Mouse (Mus musculus) A20 (cell line): ENCODE results near the gene Prkcb.
A peak's percentile ranks its signal among the peaks of the same experiment; 100 is the strongest.

Experiments
- DNase-seq: peaks from one replicate; pipeline ENCODE4 v3.0.0-alpha.2; 2011; ENCODE audit warnings: low read depth, low spot score

Prkcb gene

DNA sequence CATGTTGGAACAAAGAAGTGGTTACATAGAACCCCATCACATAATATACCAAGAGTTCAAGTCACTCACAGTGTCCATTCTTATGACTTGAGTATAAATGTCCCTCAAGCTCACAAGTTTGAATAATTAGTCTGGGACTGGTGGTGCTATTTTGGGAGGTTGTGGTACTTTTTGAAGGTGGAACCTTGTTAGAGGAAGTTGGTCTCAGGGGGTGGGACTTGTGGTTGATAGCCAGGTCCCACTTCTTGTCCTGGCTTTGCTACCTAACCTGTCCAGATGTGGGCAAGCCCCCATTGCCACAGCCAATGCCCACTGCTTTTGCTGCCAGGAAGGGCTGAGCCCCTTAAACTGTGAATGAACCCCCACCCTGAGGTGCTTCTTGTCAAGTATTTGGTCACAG, 28.9 kb downstream of the Prkcb start:
- DNase-seq: peak; percentile 83

DNA sequence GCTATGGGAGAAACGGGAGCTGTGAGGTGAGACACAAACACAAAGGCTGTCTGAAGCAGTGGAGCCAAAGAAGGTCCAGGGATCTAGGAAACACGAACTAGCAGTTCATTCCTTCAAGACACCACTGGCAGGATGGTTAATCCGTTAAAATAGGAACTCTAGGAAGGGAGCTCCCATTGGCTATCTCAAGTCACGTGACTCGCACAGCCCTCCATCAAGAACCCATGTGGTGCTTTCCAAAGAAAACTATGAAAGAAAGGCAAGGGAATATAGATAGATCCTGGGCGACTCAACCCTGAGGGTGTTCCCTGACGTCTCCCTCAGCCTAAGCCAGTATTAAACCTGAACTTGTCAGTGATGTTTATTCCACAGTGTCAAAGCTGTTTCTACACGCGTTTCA, 31.0 kb downstream of the Prkcb start:
- DNase-seq: no peak

DNA sequence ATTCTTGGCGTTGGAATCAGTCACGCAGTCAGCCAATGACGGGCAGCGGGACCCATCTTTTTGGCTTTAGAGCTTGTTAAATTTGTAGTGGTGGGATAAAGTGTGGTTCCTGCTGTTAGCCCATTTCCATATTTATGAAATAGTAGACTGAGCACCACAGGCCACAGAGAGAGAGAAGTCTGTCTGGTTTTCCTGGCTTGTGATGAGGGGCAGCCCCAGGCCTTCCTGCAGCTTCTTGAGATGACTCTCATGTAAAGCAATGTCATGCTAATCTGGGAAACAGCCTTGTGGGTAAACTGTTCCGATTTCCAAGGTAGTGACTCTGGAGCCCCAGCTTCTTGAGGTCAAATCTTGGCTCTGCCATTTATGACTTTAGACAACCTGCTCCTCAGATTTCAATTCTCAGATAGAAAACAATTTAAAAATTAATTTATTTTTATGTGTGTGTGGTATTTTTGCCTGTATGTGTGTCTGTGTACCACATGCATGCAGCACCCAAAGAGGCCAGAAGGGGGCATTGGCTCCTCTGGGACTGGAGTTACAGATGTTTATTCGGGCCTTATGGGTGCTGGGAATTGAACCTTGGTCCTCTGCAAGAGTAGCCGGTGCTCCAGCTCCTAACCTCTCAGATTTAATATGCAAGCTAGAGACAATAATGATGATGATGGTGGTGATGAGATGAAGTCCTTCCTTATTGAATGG, 32.4 kb downstream of the Prkcb start:
- no peak for DNase-seq

DNA sequence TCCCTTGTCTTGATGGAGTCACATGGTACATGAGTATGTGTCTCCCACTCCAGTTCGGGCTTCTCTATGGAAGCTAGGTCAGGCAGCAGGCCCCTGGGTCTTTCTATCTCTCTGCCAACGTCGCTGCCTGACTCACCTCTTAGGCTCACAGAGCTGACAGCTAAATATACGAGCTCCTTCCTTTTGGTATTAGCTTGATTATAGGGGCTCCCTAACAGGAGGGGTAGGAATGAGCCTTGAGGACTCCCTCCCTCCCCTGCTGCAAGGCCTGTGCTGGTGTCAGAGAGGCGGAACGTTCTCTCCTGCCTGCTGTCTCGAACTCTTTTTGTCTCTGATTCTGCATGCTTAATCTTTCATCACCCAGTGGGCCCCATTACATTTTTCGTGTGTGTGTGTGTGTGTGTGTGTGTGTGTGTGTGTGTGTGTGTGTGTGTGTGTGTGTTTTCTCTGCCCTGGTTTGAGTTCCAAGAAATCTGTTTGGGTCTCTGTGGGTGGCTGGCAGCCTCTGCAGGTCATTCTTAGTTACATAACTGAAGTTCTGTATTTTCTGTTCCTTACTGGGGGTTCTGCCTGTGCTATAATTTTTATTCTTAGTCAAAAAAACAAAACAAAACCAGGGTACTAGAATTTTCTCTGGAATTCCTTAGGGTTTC, 33.6 kb downstream of the Prkcb start:
- DNase-seq: no peak

DNA sequence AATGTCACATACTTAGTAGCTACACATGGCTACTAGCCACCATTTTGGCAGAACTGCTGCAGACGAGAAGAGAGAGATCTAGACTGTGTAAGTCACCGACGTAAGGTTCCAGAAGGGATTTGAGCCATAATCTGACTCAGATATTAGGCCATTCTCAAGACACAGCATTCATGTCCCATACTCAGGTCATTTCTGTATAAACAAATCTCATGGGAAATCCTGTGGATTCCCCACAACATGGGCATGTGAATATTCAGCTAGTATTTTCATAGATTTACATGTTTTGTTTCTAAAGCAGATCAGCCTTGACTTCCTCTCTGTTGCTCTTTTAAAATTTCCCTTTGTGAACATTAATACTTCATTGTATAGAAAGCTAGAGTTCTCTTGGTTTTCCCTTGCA, 39.4 kb downstream of the Prkcb start:
- no peak for DNase-seq

DNA sequence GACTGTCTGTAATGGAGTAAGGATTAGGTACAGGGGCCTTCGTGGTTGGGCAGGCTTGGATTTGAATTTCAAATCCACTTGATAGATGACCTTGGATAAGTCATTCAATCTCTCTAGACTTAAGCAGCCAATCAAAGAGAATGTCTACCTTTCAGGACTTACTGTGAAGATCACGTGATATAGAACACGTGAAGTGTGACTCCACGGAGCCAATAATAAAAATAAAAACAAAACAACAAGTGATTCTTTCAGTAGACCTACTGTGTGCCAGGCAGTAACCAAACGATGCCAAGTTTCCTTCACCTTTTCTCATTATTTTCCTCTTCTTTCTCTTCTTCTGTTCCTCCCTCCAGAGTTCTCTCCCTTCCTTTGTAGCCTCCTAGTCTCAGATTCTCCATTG, 39.9 kb downstream of the Prkcb start:
- DNase-seq: no peak

DNA sequence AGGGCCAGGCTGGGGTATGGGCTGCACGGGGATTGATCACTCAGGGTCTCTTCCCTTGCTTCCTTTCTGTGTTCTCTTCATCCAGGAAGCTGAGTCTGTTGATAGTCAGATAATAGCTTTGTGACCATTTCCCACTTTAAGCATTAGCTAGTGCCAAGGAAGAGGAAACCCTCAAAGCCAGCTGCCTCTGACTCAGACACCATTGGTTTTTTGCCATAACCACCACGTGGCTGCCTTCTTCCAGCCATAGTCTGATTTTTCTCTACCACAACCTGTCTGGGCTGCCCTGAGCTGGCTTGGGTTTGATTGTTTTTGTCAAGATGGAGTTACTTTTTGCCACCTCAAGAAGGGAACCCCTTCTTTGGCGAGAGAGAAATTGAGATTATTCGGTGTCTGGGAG, 41.0 kb downstream of the Prkcb start:
- DNase-seq: no peak

DNA sequence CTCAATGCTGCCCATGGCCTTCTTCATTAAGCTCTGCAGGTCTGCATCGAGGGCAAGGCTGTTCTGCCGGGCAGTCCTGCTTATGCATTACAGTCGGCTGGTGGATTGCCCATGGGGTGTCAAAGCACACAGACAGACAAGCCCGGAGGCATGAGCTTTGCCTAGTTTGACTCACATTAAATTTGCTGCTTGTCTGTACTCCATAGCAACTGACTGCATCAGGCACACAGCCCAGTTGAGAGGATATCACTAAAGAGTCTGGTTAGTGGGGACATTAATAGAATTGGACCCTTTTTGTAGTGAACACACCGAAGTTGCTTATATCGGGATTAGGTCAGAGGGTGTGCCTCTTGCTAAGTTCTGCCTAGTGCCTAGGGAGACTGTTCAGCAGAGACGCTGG, 45.1 kb downstream of the Prkcb start:
- DNase-seq: no peak

DNA sequence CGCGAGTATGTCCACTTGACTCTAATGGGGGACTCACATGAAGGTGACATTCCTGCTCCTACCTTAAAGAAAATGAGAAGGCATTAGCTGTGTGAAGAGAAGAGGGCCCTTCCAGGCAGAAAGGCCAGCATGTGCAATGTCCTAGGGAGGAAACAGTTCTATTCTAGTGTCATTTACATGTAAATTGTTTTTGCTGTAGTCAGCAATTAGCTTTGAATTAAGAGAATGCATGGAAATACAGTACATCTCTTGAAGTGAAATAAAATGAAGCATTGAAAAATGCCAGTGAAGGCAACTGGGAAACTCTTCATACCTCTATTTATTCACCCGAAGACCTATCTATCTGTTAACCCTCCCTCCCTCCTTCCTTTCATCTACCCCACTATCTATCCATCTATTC, 48.8 kb downstream of the Prkcb start:
- no peak for DNase-seq

DNA sequence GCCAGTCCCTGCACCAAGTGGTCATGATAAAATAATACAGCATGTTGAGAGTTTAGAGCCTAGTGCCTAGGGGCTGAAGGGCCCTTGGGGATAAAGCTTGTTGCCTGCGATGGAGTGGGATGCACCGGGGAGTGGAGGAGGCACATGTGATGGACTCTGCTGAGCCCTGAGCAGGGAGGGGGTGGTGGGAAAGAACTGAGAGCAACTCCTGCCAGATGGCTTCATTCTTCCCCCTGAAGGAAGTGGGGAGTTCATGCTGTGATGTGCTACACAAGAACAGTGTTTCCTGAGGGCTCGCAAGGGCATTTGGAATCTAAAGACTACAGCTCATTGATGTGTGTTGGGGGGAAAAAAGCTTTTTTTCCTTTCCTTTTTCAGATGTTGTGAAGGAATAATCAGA, 49.5 kb downstream of the Prkcb start:
- no peak for DNase-seq

DNA sequence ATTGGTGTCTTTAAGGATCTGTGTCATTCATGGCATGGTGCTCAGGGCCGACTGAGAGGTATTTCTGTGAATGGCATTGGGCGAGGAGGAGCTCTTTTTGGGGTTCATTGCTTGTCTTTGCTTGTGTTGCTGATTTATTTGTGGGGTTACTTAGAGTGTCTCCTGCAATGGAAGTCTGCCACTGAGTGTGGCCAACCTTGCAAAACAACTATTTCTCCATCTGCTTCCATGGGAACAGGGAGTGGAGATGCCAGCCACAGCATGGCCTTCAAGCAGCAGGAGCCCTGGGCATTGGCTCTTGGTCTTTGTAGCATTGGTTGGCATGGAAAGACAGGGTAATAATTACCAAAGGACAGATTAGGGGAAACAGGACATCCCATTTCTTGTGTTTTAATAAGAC, 50.9 kb downstream of the Prkcb start:
- no peak for DNase-seq

DNA sequence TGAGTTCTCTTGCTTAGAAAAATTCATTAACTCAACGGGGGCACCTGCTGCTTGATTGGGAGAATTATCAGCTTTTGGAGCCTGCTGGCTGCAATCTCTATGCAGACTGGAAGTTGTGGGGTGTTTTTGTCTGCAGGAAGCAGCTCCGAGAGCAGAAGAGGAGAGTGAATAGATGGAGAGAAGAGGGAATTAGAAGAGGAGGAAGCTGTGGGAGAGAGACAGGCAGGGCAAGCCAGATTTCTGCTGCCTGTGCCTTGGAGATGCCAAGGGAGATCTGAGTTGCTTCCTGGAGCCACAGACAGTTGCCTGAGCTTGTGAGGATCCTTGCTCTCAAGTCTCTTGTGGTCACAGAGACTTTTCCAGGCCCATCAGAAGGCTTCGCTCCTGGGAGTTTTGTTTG, 53.3 kb downstream of the Prkcb start:
- DNase-seq: no peak

DNA sequence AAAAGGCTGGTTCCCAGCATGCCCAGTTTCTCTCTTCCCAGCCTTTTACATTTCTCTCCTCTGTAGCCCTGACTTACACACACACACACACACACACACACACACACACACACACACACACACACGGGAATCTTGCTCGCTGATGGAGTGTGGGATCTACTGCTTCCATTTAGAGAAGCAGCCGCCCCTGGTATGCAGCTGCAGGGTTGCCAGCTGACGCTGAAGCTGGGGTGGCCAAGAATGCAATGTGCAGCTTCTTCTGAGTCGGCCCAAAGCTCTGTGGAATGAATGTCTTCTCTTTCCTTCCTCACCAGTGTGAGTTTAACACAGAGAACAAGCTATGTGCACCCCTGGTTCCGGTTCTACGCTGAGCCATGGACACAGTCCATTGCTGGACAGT, 56.1 kb downstream of the Prkcb start:
- peak; percentile 70 for DNase-seq

DNA sequence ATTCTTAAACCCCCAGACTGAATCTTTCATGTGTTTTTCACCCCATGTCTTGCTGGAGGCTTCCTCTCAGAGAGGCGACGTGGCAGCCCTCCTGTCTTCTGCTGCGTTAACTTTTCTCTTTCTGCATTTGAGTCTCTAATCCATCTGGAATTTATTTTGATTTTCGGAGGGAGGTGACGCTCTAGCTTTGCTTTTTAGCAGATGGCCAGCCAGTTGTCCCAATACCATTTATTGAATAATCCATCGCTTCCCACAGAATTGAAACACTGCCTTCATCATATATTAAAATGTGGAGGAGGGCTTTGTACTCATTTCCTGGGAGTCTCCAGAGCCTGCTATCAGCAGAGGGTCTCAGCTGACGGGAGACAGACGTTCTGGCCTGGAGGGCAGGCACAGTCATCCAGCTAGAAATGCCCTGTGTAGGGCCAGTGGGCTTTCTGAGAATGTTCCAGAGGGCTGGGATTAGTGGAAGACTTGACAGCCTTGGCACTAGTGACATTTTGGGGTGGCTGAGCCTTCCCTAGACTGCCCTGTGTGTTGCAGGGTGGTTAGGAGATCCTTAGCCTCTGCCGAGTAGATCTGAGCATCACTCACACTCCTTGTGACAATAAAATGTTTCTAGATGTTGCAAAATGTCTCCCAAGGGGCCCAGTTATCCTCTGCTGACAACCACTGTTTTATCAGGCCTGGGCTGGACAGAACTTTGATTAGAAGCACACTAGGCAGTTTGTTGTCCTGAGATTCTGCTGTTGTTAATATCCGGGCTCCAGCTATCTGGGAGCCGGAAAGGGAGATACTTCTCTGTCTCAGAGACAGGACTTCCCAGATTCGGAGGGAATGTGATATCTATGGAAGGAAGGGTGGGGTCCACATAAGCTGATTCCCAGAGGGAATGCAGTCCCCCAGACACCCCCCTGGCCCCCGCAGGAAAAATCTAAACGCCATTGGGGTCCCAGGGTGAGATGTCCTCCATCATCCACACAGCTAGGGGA, 58.0 kb downstream of the Prkcb start:
- peak; percentile 53 for DNase-seq

DNA sequence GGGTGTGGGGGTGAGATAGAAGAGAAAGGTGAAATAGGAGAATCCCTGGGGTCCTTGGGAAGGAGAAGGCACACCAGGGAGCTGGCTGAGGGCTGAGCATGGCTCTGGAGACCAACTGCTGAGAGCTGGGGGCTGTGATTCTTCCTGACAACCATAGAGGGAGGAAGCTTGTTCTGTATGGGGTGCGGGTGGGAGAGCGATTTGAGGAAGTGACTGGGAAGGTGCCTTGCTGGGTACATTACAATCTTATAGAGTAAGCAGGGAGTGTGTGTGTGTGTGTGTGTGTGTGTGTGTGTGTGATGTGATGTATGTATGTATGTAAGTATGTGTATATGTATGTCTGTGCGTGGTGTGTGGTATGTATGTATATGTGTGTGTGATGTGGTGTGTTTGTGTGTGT, 58.9 kb downstream of the Prkcb start:
- DNase-seq: peak; percentile 79

DNA sequence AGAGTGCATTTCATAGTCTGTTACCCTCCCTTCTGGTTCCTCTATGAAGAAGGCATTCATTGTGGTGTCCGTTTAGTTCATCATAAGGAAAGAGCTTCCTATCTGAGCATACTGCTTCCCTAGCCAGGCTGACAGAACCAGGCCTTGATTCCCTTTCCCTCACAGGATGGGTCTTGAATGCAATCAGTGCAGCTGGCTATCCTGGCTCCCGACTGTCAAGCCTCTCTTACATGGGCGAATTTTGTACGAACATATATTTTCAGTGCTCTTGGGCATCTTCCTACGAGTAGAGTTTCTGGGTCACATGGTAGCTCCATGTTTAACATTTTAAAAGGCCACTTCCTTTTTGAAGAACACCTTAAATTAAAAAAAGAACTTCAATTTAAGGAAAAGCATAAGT, 61.4 kb downstream of the Prkcb start:
- peak; percentile 75 for DNase-seq

DNA sequence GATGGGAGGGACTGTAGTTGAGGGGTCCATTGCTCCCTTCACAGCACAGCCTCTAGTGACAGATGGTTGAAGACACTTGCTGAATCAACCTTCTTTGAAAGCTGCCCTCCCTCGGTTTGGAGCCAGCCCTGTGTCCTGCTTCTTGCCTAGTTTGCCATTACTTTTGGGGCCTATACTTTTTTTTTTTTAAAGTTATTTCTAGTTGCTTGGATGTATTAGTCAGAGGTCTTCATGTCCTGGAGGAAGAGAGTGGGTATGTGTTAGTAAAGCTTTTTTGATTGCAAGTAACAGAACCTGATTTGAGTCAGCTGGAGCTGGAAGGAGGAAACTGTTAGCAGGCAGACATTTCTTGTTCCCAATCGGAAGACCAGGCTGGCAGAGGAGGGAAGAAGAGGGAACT, 62.2 kb downstream of the Prkcb start:
- DNase-seq: peak; percentile 72

DNA sequence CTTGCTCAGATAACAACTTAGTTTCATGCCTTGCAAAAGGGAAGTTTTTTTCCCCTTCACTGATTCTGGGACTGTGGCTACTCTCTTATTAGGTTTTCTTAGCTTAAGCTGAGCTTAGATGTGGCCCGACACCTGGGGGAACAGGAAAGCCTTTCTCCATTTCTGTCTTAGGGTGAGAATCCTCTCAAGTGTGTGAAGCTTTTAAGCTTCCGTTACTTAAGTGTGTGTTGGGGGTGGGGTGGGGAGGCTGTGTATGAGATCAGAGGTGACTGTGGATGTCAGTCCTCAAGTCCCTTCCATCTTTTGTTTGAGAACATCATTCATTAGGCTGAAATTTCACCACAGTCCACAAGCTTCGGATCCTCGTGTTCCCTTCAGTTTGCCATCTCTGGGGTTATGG, 63.3 kb downstream of the Prkcb start:
- peak; percentile 92 for DNase-seq

DNA sequence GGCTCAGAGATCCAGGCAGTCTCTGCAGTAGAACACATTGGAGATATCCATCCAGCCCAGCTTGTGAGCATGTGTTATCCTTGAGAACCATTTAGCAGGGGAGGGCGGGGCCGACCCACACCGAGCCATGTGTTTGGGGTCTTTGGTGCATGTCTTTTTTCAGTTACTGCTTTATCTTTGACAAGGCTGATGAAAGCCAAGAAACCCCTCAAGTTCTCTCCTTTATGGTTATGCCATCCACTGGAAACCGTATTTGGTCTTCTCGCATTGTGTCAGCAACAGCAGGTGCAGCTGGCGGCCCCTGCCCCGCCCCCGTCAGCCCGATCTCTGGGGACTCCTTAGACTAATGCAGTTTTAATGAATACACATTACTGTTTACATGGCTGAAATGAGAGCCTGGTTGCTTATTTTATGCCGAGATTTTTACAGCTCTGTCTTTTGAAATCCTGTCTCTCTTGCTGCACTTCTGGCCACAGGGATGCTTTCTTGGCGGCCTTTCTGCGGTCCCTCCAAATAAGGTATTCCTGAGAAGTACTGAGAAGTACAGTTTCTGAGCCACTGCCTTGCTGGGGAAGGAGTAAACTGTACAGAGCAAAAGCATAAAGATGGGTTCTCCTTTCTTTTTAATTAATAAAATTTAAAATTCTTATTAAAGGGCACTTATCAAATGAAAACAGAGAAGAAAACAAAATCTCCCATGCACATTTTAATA, 64.2 kb downstream of the Prkcb start:
- peak; percentile 92 for DNase-seq

DNA sequence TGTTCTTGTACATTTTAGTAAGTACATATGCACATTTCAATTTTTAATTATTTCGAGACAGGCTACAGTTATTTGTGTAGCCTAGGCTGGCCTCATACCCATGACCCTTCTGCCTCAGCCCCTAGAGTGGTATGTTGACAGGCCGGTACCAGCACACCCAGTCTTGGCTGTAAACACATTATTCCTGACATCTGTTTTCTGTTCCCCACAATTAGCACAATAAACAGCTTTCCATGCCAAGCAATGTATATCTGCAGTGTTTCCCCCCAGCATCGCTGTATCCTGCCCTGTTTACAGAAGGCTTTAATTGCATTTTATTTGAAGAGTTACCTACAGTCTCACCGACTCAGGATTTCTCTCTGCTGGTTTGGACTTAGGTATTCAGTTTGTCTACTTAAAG, 64.8 kb downstream of the Prkcb start:
- DNase-seq: peak; percentile 49

DNA sequence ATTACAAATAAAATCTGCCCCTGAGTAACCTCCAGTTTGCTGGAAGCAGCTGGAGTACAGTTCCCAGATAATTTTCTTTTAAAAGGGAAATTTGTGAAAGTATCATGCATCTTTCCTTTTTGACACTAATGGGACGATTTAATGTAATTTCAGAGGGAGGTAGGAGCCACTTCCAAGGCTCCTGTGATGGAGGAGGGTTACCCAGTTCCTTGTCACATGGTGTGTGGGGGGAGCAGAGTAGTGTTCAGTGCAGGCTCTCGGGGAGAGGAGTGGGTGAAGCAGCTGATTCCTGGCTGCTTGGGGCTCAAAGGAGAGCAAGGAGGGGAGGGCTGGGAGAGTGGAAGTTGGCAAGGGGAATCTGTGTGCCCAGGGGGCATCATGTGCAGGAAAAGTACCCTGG, 68.4 kb downstream of the Prkcb start:
- DNase-seq: no peak

DNA sequence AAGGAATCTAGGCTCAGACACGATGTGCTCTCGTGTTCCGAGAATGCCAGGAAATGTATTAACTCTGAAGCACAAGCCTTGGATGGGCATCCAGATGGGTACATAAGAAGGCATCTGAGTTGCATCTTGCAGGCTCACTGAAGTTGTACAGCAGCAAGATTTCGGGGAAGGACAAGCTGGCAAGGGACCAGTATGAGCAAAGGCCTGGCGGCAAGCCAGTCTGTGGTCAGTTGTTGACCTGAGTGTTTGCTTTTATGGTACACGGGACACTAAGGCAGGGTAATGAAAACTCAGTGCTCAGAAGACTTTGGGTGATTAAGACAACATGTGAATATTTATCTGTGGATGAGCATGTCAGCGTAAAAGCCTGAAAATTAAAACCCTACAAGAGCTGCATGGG, 69.3 kb downstream of the Prkcb start:
- DNase-seq: no peak
